Mouse (Mus musculus) heart, embryonic 14.5 days (tissue): ENCODE data around the gene Dok5. TPM values are rescaled to one million over a fixed set of nuclear protein-coding genes. Genes with fewer than 3 reads are reported as not detected.

Experiments
- ATAC-seq: fragments of 200-750 bp; cut with Nextera tagmentation; 2 replicates; pipeline ENCODE4 v1.8.0; 2017; ENCODE audit warnings: low read depth, moderate TSS enrichment; ENCODE audit not compliant: insufficient number of reproducible peaks, insufficient read depth, low FRiP score
- H3K27ac ChIP-seq, 2 experiments: fragments of 200-500 bp in 1 of 2; fragments of 300-500 bp in 1 of 2; sonication (generic) in 1 of 2; replicated peaks in 1 of 2; 2 replicates each; pipeline ENCODE4 v1.5.1; 2012 to 2014; ENCODE audit warnings: low read depth in 2 of 2, low read length in 2 of 2, control low read depth in 1 of 2, mild to moderate bottlenecking in 1 of 2, mixed read lengths in 1 of 2; ENCODE audit not compliant: control insufficient read depth in 1 of 2, insufficient read depth in 1 of 2
- H3K27me3 ChIP-seq: fragments of 300-500 bp; sonication (generic); 2 replicates; pipeline ENCODE4 v1.6.1; 2014; ENCODE audit warnings: mild to moderate bottlenecking, low read length, control low read depth; ENCODE audit not compliant: control insufficient read depth, insufficient read depth
- H3K36me3 ChIP-seq: fragments of 300-500 bp; sonication (generic); 2 replicates; pipeline ENCODE4 v1.6.1; 2014; ENCODE audit warnings: mild to moderate bottlenecking, control low read depth, low read length, mixed read lengths; ENCODE audit not compliant: control insufficient read depth, insufficient read depth
- H3K4me1 ChIP-seq, 2 experiments: fragments of 200-500 bp in 1 of 2; fragments of 300-500 bp in 1 of 2; sonication (generic) in 1 of 2; 2 replicates each; pipeline ENCODE4 v1.6.1; 2012 to 2014; ENCODE audit warnings: low read length in 2 of 2, control low read depth in 1 of 2, mixed read lengths in 1 of 2; ENCODE audit not compliant: control insufficient read depth in 2 of 2, insufficient read depth in 2 of 2
- H3K4me2 ChIP-seq: fragments of 300-500 bp; sonication (generic); 2 replicates; pipeline ENCODE4 v1.6.1; 2014; ENCODE audit warnings: mild to moderate bottlenecking, low read length
- H3K4me3 ChIP-seq, 2 experiments: fragments of 200-500 bp in 1 of 2; fragments of 300-500 bp in 1 of 2; sonication (generic) in 1 of 2; 2 replicates each; pipeline ENCODE4 v1.5.1; 2012 to 2014; ENCODE audit warnings: low read length in 2 of 2, mild to moderate bottlenecking in 2 of 2, control low read depth in 1 of 2, low read depth in 1 of 2, moderate library complexity in 1 of 2; ENCODE audit not compliant: control insufficient read depth in 1 of 2, insufficient read depth in 1 of 2
- H3K9ac ChIP-seq: fragments of 300-500 bp; sonication (generic); 2 replicates; pipeline ENCODE4 v1.6.1; 2014; ENCODE audit warnings: mild to moderate bottlenecking, low read length
- H3K9me3 ChIP-seq: fragments of 300-500 bp; sonication (generic); 2 replicates; pipeline ENCODE4 v1.6.1; 2016; ENCODE audit warnings: low read length, control low read depth; ENCODE audit not compliant: control insufficient read depth
- WGBS: fragments of 180-500 bp; shearing (Covaris S2); extraction: QIAGEN DNeasy Blood & Tissue Kit; methylation state at CpG from one replicate; pipeline ENCODE4 v1.1.7; 2014; 5-methylcytosine and 5-hydroxymethylcytosine counted together
- polyA plus RNA-seq: library from polyadenylated mRNA; unstranded; fragments of >200 nt; fragmentation: Nextera tagmentation; extraction: Ambion mirVana; gene quantifications from 2 replicates; pipeline ENCODE4 v1.2.1, GENCODE M21; 2014

The Dok5 gene
- polyA plus RNA-seq, 1 experiment from 2014 or later, result 4.4 TPM

DNA sequence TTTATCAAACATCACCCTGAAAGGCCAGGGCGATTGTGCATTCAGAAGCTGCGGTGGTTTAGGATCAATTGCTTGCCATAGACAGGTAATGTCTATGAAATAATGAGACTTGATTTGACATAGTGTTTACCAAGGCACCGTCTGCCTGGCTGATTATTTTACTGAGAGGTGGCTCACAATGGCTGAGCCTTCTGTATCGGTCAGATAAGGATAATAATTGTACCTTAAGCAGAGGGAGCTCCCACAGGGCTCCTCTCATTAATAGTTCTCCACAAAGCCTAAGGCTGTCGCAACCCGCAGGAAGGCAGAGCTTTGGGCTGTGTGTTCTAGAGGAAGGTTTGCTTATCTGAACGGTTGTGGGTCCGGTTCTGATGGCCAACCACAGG is 41.3 kb downstream of the Dok5 start:
- H3K27ac ChIP-seq, result no peak overlapping the region
- no peak overlapping the region for H3K4me2 ChIP-seq
- no peaks in the 10 kb centered on the region for H3K9me3 ChIP-seq
- no peaks in the 10 kb centered on the region for H3K27me3 ChIP-seq
- peaks cover 0 to 8% of the 10 kb centered on the region in 2 experiments; a peak in 1 of 4 replicates for H3K4me1 ChIP-seq
- H3K9ac ChIP-seq, result no peak overlapping the region
- ATAC-seq, result no peak
- 58% methylated on average over 8 of the region's 8 CpGs for WGBS
- H3K4me3 ChIP-seq, result no peak overlapping the region
- no peaks in the 10 kb centered on the region for H3K36me3 ChIP-seq

DNA sequence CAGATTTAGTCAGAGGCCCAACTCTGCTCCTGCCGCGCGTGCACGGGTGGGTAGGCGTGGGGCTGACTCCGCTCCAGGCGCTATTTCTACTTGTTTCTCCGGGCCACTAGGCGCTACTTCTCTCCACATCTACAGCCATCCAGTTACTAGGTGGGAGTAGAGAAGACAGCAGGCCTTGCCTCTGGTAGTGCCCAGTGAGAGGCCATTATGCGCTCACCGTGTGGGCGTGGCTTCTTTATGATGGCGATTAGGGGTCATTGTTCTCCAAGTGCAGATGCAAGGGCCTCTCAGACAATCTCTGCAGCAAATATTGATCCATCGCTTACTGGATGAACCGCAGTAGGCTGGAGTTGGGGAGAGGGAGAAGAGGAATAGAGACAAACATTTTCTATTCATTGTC is 44.0 kb downstream of the Dok5 start:
- ATAC-seq, result no peak
- Histone ChIP-seq H3K4me3 (no peak overlapping the region), H3K27ac (no peak overlapping the region), H3K4me2 (no peak overlapping the region), H3K4me1 (peaks cover 0 to 3% of the 10 kb centered on the region in 2 experiments; a peak in 1 of 4 replicates), H3K9ac (no peak overlapping the region), H3K36me3 (no peaks in the 10 kb centered on the region), H3K27me3 (no peaks in the 10 kb centered on the region), H3K9me3 (no peaks in the 10 kb centered on the region)
- 88% methylated on average over 15 of the region's 15 CpGs for WGBS

DNA sequence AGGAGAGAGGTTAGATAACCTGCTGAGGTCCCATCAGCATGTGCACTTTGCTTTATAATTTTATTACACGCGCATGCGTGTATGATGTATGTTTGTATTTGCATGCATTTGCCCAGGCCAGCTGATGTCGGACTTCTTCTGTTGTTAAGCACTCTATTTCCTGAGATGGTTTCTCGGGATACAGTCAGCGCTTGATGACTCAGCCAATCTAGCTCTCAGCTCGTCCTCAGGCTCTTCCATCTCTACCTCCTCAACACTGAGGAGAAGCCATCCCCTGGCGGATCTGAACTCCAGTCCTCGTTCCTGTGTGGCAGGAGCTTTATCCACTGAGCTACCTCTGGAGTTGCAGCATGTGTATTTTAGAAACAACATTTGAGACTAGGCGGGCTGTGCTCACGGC is 44.5 kb downstream of the Dok5 start:
- 88% methylated on average over 11 of the region's 11 CpGs for WGBS
- no peaks in the 10 kb centered on the region for H3K27me3 ChIP-seq
- no peaks in the 10 kb centered on the region for H3K36me3 ChIP-seq
- no peak for ATAC-seq
- H3K9me3 ChIP-seq, result no peaks in the 10 kb centered on the region
- no peak overlapping the region for H3K27ac ChIP-seq
- no peak overlapping the region for H3K9ac ChIP-seq
- H3K4me1 ChIP-seq, result peaks cover 0 to 3% of the 10 kb centered on the region in 2 experiments; a peak in 1 of 4 replicates
- no peak overlapping the region for H3K4me3 ChIP-seq
- no peak overlapping the region for H3K4me2 ChIP-seq

DNA sequence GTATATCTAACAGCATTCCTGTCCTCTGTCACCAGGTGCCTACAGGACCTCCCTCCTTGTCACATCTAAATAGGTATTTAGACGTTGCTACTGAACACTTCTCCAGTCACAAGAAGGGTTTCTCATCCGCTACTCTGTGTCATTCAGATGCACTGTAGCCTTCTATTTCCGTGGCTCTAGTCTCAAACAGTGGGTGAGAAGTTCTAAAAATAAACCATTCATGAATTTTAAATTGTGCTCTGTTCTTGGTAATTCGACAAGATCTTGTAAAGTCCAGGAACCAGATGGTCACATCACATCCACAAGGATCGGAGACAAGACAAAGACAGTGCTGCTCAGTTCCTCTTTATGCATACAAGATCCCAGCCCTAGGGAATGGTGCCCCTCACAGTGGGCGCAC is 46.0 kb downstream of the Dok5 start:
- Histone ChIP-seq H3K9me3 (no peaks in the 10 kb centered on the region), H3K4me1 (no peaks in the 10 kb centered on the region), H3K9ac (no peak overlapping the region), H3K4me2 (no peak overlapping the region), H3K4me3 (no peak overlapping the region), H3K27ac (no peak overlapping the region), H3K27me3 (no peaks in the 10 kb centered on the region), H3K36me3 (no peaks in the 10 kb centered on the region)
- no peak for ATAC-seq
- WGBS, result 72% methylated on average over 6 of the region's 6 CpGs

DNA sequence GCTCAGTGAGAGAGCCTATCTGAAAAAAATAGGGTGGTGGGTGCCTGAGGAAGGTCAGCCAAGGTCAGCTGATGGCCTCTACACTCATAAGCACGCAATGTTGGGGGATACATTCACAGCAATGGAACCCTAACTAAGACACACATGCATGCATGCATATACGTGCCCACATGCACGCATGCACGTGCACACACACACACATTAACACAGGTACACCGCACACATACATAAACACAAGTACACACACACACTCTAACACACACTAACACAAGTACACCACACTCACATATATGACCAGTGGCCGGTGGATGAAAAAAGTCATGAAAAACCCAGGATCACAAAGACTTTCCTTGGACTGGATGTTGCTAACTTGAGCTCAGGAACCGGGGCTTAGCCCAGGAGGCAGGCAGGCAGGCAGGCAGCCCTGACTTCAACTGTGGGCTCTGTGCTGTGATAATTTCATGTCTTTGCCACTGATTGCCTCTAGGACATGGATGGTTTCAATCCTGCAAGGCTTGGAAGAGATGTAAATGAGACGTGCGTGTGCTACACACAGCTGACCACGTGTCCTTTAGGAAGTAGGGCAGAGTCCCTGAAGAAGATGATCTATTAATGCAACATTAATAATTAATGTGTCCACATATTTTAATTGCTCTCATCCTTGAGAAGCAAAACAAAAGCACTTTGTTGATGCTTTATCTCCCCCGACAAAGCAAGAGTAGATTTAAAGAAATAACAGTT is 48.6 kb downstream of the Dok5 start:
- Histone ChIP-seq H3K36me3 (no peaks in the 10 kb centered on the region), H3K4me2 (no peak overlapping the region), H3K9me3 (no peaks in the 10 kb centered on the region), H3K4me3 (no peak overlapping the region), H3K27ac (no peak overlapping the region), H3K27me3 (no peaks in the 10 kb centered on the region), H3K9ac (no peak overlapping the region), H3K4me1 (no peaks in the 10 kb centered on the region)
- 89% methylated on average over 11 of the region's 11 CpGs for WGBS
- ATAC-seq, result no peak

DNA sequence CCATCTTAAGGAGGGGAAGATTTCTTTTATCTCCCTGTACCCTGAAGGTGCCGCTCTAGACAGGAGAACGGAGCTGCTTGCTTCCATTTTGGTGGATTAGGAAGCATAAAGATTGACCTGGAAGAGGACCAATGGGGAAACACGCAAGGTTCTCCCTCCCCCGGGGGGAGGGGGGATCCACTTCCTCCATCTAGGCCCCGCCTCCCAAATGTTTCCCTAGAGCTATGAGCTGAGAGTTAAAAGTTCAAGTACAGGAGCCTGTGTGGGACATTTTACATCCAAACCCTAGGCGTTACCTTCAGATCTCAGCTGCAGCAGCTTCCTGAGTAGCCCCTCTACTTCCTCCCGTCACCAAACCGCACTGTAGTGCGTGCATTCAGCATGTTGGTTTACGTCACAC is 56.5 kb downstream of the Dok5 start:
- Histone ChIP-seq H3K27ac (no peak overlapping the region), H3K4me2 (no peak overlapping the region), H3K4me3 (no peak overlapping the region), H3K9me3 (no peaks in the 10 kb centered on the region; the same call in 1 of the 2 replicates), H3K9ac (no peak overlapping the region), H3K27me3 (no peaks in the 10 kb centered on the region), H3K36me3 (no peaks in the 10 kb centered on the region), H3K4me1 (no peaks in the 10 kb centered on the region)
- WGBS, result 89% methylated on average over 10 of the region's 10 CpGs
- ATAC-seq, result no peak

DNA sequence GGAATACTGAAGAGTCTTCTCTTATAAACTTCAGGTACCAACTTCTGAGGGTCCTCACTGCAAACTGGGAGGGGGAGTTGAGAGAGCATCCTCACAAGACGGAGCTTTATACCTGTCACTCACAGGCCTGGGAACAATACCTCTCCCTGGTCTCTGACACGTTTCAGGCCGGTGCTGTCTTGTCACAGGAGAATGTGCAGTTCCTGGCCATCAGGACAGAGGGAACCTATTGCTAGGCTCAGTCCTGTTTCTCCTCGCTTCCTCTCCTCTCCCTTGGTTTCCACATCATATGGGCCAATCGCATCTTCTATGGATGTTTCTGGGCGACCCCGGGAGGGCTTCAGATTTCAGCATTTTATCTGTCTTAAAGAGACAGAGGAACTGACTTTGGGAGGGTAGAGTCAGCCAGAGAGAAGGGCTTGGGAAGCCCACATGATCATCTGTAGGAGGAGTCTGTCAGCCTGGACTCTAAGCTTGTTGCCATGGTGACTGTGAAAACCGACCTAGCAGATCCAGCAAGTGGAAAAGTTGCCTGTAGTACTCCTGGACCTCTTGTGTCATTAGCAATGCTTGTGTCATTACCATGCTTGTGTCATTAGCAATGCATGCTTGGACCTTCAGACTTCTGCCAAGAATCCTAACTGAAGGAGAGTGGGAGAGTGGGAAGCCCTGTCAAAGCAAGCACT is 59.9 kb downstream of the Dok5 start:
- ATAC-seq, result no peak
- H3K9me3 ChIP-seq, result peaks cover 6% of the 10 kb centered on the region
- H3K9ac ChIP-seq, result no peak overlapping the region
- H3K27ac ChIP-seq, result no peak overlapping the region
- H3K4me1 ChIP-seq, result no peaks in the 10 kb centered on the region
- H3K36me3 ChIP-seq, result no peaks in the 10 kb centered on the region
- no peaks in the 10 kb centered on the region for H3K27me3 ChIP-seq
- 30% methylated on average over 8 of the region's 8 CpGs for WGBS
- H3K4me2 ChIP-seq, result no peak overlapping the region
- H3K4me3 ChIP-seq, result no peak overlapping the region
